Mouse (Mus musculus): ENCODE data around the gene Gm28102.
"Not testable (repeated sequence)": the region's sequence is repeated elsewhere in the genome, so short reads cannot be mapped to it uniquely, and the experiment has no call there.

The Gm28102 gene

GRCm38 (mm10) chrY:88053015-88053414 is at the start of gene Gm28102:
Gene Gm28102, plus strand, starts transcription at chrY:88053315.
- not testable (repeated sequence) for DNase-seq

Data from lung, postnatal 4 days (tissue).